In genomic region chr7:79397446-79397963, GRCm38 (mm10) we compare ENCODE assay signal across 26 mouse cellular contexts. TPM values are rescaled to one million over a fixed set of nuclear protein-coding genes. Genes with fewer than 3 reads are reported as not detected.
DNase-seq lines count a peak whose midpoint lies in the region; ATAC-seq and TF ChIP-seq lines count a peak whose summit lies in the region.
"Had no signal": no experiment of that assay in that cellular context is flagged by ENCODE, and none has a peak within 500 bp of the region (broad histone marks: within the 10 kb centered on the region; RNA-seq: fewer than 3 reads in every experiment).

No protein-coding gene starts in this region.

- H3K4me1 ChIP-seq in kidney, postnatal 0 days (replicated peaks; ENCODE audit: insufficient read depth, low read length): 0 out of 2 replicates have a peak, but pooled peaks cover 3% of the 10 kb centered on the region
- H3K4me1 ChIP-seq in ES-Bruce4 (ENCODE audit: control insufficient read depth, insufficient read depth, low read length): peaks cover 2% of the 10 kb centered on the region
- H3K4me1 ChIP-seq in limb, embryonic 14.5 days (ENCODE audit: control insufficient read depth, insufficient read depth, low read length): peaks cover 6% of the 10 kb centered on the region; the same call in 1 of the 2 replicates
- peaks cover 25% of the 10 kb centered on the region for H3K4me1 ChIP-seq in forebrain, embryonic 10.5 days

- 41% methylated on average over 10 of the region's 10 CpGs for WGBS in kidney, postnatal 0 days
- WGBS in limb, embryonic 14.5 days: 35% methylated on average over 10 of the region's 10 CpGs
- WGBS in forebrain, embryonic 10.5 days: 93% methylated on average over 10 of the region's 10 CpGs

- no peak overlapping the region for H3K4me2 ChIP-seq in kidney, postnatal 0 days (ENCODE audit: low read length)
- H3K4me2 ChIP-seq in limb, embryonic 14.5 days (replicated peaks; ENCODE audit: low read depth, low read length, severe bottlenecking): no peak overlapping the region
- H3K4me2 ChIP-seq: embryonic facial prominence, embryonic 15.5 days; forebrain, embryonic 15.5 days; heart, embryonic 11.5 days; liver, embryonic 13.5 days had no signal

- no peak for ATAC-seq in kidney, postnatal 0 days (replicated peaks; ENCODE audit: low FRiP score, low read depth)
- ATAC-seq in limb, embryonic 14.5 days (ENCODE audit: low FRiP score, low read depth): no peak
- ATAC-seq: forebrain, embryonic 15.5 days; hindbrain, postnatal 0 days had no signal

- peak; percentile 50 for DNase-seq in kidney, postnatal 0 days (ENCODE audit: low spot score)
- no peak for DNase-seq in kidney, adult 11 months
- DNase-seq in ZHBTc4 (ENCODE audit: low read depth, low spot score): peak; percentile 53
- no peak for DNase-seq in limb, embryonic 14.5 days (ENCODE audit: low spot score)
- DNase-seq in forebrain, embryonic 10.5 days (ENCODE audit: extremely low spot score, low spot score): no peak
- DNase-seq in spleen, postnatal 10 days (ENCODE audit: low spot score in 2 of 2): no peak
- DNase-seq: cerebellum, adult 18-20 months; cerebellum, postnatal 36 days; embryo, embryonic 11 days; gastrocnemius, postnatal 10 days; kidney, adult 2 months; kidney, postnatal 25 days; liver, embryonic 13.5 days; lung, adult 2 months; lung, postnatal 14 days; midbrain, embryonic 14.5 days; thymus, adult 2 months had no signal

- H3K9me3 ChIP-seq in kidney, postnatal 0 days (replicated peaks; ENCODE audit: low read length): no peaks in the 10 kb centered on the region
- no peaks in the 10 kb centered on the region for H3K9me3 ChIP-seq in ES-Bruce4 (replicated peaks; ENCODE audit: control insufficient read depth, insufficient read depth, low read length, poor library complexity, severe bottlenecking)
- no peaks in the 10 kb centered on the region for H3K9me3 ChIP-seq in limb, embryonic 14.5 days (ENCODE audit: control insufficient read depth, low read length)
- H3K9me3 ChIP-seq in forebrain, embryonic 10.5 days: no peaks in the 10 kb centered on the region
- H3K9me3 ChIP-seq: embryonic facial prominence, embryonic 15.5 days; forebrain, embryonic 15.5 days; liver, embryonic 13.5 days had no signal

- TF ChIP-seq CTCF in kidney, postnatal 0 days (IDR thresholded peaks at IDR 0.05; ENCODE audit: low read depth): no peak
- no peak for TF ChIP-seq CTCF in ES-Bruce4 (IDR thresholded peaks at IDR 0.05; ENCODE audit: low read depth, low read length)

- TF ChIP-seq EP300 in ES-Bruce4 (IDR thresholded peaks at IDR 0.05; ENCODE audit: insufficient read depth, low read depth, low read length): no peak

- 0 out of 2 replicates have a peak overlapping the region, but pooled peaks have one; percentile 24 for H3K9ac ChIP-seq in kidney, postnatal 0 days (ENCODE audit: low read depth, low read length)
- peak overlapping the region; percentile 41 for H3K9ac ChIP-seq in ES-Bruce4 (ENCODE audit: low read depth, poor library complexity, severe bottlenecking)
- peak overlapping the region; percentile 17; the same call in 1 of the 2 replicates for H3K9ac ChIP-seq in limb, embryonic 14.5 days (ENCODE audit: low read depth, low read length, severe bottlenecking)
- H3K9ac ChIP-seq: embryonic facial prominence, embryonic 15.5 days; forebrain, embryonic 15.5 days; liver, embryonic 13.5 days had no signal

- H3K27ac ChIP-seq in kidney, postnatal 0 days: no peak overlapping the region
- H3K27ac ChIP-seq in ES-Bruce4 (ENCODE audit: insufficient read depth, low read length): peak overlapping the region; percentile 79
- no peak overlapping the region for H3K27ac ChIP-seq in limb, embryonic 14.5 days (replicated peaks; ENCODE audit: low read depth, low read length)
- no peak overlapping the region for H3K27ac ChIP-seq in forebrain, embryonic 10.5 days
- H3K27ac ChIP-seq: embryonic facial prominence, embryonic 15.5 days; forebrain, embryonic 15.5 days; hindbrain, postnatal 0 days; layer of hippocampus, adult 2 months; liver, embryonic 13.5 days; stomach, postnatal 0 days had no signal

- TF ChIP-seq POLR2A in ES-Bruce4 (IDR thresholded peaks at IDR 0.05; ENCODE audit: insufficient read depth, low read length): no peak
- no peak for TF ChIP-seq POLR2A in limb, embryonic 14.5 days (IDR thresholded peaks at IDR 0.05; ENCODE audit: borderline replicate concordance, extremely low read depth, insufficient read depth, insufficient read length)

- H3K36me3 ChIP-seq in kidney, postnatal 0 days (ENCODE audit: insufficient read depth, low read length): no peaks in the 10 kb centered on the region
- H3K36me3 ChIP-seq in ES-Bruce4 (ENCODE audit: control insufficient read depth, insufficient read depth, low read length, poor library complexity, severe bottlenecking): peaks cover 9% of the 10 kb centered on the region
- H3K36me3 ChIP-seq in limb, embryonic 14.5 days (ENCODE audit: control insufficient read depth, insufficient read depth, low read length): no peaks in the 10 kb centered on the region
- peaks cover 47% of the 10 kb centered on the region for H3K36me3 ChIP-seq in forebrain, embryonic 10.5 days (replicated peaks)
- H3K36me3 ChIP-seq: embryonic facial prominence, embryonic 15.5 days; forebrain, embryonic 15.5 days had no signal

- no peak overlapping the region for H3K4me3 ChIP-seq in kidney, postnatal 0 days (replicated peaks; ENCODE audit: low read depth, low read length)
- H3K4me3 ChIP-seq in ES-Bruce4 (ENCODE audit: low read depth, low read length): peak overlapping the region; percentile 16
- H3K4me3 ChIP-seq in limb, embryonic 14.5 days (replicated peaks; ENCODE audit: low read length): no peak overlapping the region
- H3K4me3 ChIP-seq in forebrain, embryonic 10.5 days: no peak overlapping the region
- H3K4me3 ChIP-seq: embryonic facial prominence, embryonic 15.5 days; forebrain, embryonic 15.5 days; layer of hippocampus, adult 2 months; liver, embryonic 13.5 days had no signal

- H3K27me3 ChIP-seq in kidney, postnatal 0 days (ENCODE audit: insufficient read depth, low read length): no peaks in the 10 kb centered on the region
- no peaks in the 10 kb centered on the region for H3K27me3 ChIP-seq in ES-Bruce4 (ENCODE audit: control insufficient read depth, insufficient read depth, low read length, poor library complexity, severe bottlenecking)
- H3K27me3 ChIP-seq in limb, embryonic 14.5 days (ENCODE audit: control insufficient read depth, insufficient read depth, low read length): no peaks in the 10 kb centered on the region
- no peaks in the 10 kb centered on the region for H3K27me3 ChIP-seq in forebrain, embryonic 10.5 days (ENCODE audit: poor library complexity, severe bottlenecking)
- H3K27me3 ChIP-seq: embryonic facial prominence, embryonic 15.5 days; forebrain, embryonic 15.5 days; liver, embryonic 13.5 days had no signal

RNA-seq across cellular contexts. Expression of gene Fanci, which starts 5.8 kb away (rescaled TPM):
- 3.1 and 4.2 TPM in 2 replicates for polyA plus RNA-seq in kidney, postnatal 0 days (2015; fragmentation: Nextera tagmentation; extraction: Ambion mirVana)
- polyA plus RNA-seq in ES-Bruce4 (2011; ENCODE audit: insufficient read depth, insufficient read length, low read depth, missing spikeins): 45.0 and 45.2 TPM in 2 replicates
- 5.9 and 6.8 TPM in 2 replicates for polyA plus RNA-seq in limb, embryonic 14.5 days (2012; rRNA removed)
- polyA plus RNA-seq in limb, embryonic 14.5 days (2014; fragmentation: Nextera tagmentation; extraction: Ambion mirVana): 6.8 and 8.4 TPM in 2 replicates
- polyA plus RNA-seq in forebrain, embryonic 10.5 days (2016; fragmentation: Nextera tagmentation; extraction: Ambion mirVana): 24.4 and 25.5 TPM in 2 replicates

RNA-seq across cellular contexts. Expression of gene Rlbp1, which starts 10.7 kb away (rescaled TPM):
- polyA plus RNA-seq in kidney, postnatal 0 days (2015; fragmentation: Nextera tagmentation; extraction: Ambion mirVana): 0.32 and 0.38 TPM in 2 replicates
- 2.7 and 2.8 TPM in 2 replicates for polyA plus RNA-seq in ES-Bruce4 (2011; ENCODE audit: insufficient read depth, insufficient read length, low read depth, missing spikeins)
- 4.7 and 6.2 TPM in 2 replicates for polyA plus RNA-seq in limb, embryonic 14.5 days (2012; rRNA removed)
- 1.7 and 2.0 TPM in 2 replicates for polyA plus RNA-seq in limb, embryonic 14.5 days (2014; fragmentation: Nextera tagmentation; extraction: Ambion mirVana)
- 1.2 and 1.8 TPM in 2 replicates for polyA plus RNA-seq in forebrain, embryonic 10.5 days (2016; fragmentation: Nextera tagmentation; extraction: Ambion mirVana)
- polyA plus RNA-seq: heart, postnatal 0 days; small intestine, adult 2 months had no signal

Comparison
In these comparisons a context has a peak if more than half of its experiments do, and no peak if none do; other contexts are left out.
1. DNase-seq: peak in kidney, postnatal 0 days (single experiment) and ZHBTc4 (single experiment); none in kidney, adult 11 months (single experiment), limb, embryonic 14.5 days (single experiment), forebrain, embryonic 10.5 days (single experiment) and spleen, postnatal 10 days (0 of 2).
2. Peak in every context shown above with its lines, with median percentiles within 50 percentile points of each other: H3K9ac ChIP-seq.